ENCODE assay signal across 13 mouse cellular contexts in the genomic region with DNA sequence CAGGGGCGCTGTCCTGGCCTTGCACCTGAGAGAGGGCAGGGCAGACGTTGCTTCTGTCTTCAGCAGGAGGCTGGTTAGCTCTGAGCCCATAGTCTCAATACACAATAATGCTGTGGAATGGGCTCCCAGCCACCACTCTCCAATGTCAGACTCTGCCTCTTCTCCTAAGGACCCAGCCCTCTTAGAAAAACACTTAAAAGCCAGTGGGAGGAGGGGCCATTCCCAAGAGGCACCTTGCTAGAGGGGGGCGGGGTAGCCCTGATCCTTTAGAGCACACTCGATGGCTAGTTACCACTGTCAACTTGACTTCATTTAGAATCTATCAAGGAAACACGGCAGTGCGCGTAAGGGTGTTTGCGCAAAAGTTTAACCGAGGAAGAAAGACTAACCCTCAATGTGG.
"Had no signal": no experiment of that assay in that cellular context is flagged by ENCODE, and none has a peak within 500 bp of the region (broad histone marks: within the 10 kb centered on the region; RNA-seq: fewer than 3 reads in every experiment).

No protein-coding gene starts in this region.

- H3K27ac ChIP-seq: kidney, postnatal 0 days; left cerebral cortex, adult 2 months; limb, embryonic 10.5 days; liver, embryonic 15.5 days; macrophage; midbrain, embryonic 15.5 days had no signal

- H3K4me2 ChIP-seq: liver, embryonic 11.5 days; liver, embryonic 15.5 days; midbrain, embryonic 11.5 days; midbrain, embryonic 15.5 days had no signal

- H3K36me3 ChIP-seq: limb, embryonic 10.5 days; liver, embryonic 15.5 days; midbrain, embryonic 15.5 days had no signal

- H3K9me3 ChIP-seq: limb, embryonic 10.5 days; midbrain, embryonic 15.5 days had no signal

- ATAC-seq: midbrain, embryonic 15.5 days had no signal

- H3K9ac ChIP-seq: liver, embryonic 15.5 days; midbrain, embryonic 15.5 days had no signal

- DNase-seq: kidney, adult 11 months; right cerebral cortex, adult 18-20 months; right cerebral cortex, postnatal 25 days; thymus, postnatal 4 days had no signal

- H3K27me3 ChIP-seq: liver, embryonic 15.5 days; megakaryocyte, embryonic 14.5 days; midbrain, embryonic 15.5 days had no signal

- H3K4me3 ChIP-seq: left cerebral cortex, adult 2 months; limb, embryonic 10.5 days; liver, embryonic 15.5 days; megakaryocyte, embryonic 14.5 days; midbrain, embryonic 15.5 days had no signal

- H3K4me1 ChIP-seq: limb, embryonic 10.5 days; liver, embryonic 15.5 days; megakaryocyte, embryonic 14.5 days had no signal
